Mouse (Mus musculus) G1E (cell line): Measurements from ENCODE around the gene Lrba. TPM values are rescaled to one million over a fixed set of nuclear protein-coding genes. Genes with fewer than 3 reads are reported as not detected.

Experiments used
- ATAC-seq: 2 replicates; pipeline ENCODE4 v1.8.0; 2016; ENCODE audit warnings: mild to moderate bottlenecking; ENCODE audit not compliant: insufficient number of reproducible peaks, poor library complexity, low FRiP score, severe bottlenecking; ENCODE audit errors: extremely low read depth
- DNase-seq: peaks from one replicate; pipeline ENCODE4 v3.0.0; 2012; ENCODE audit warnings: low spot score
- H3K27me3 ChIP-seq: 2 replicates; pipeline ENCODE4 v1.6.1; 2012; ENCODE audit warnings: mild to moderate bottlenecking, low read length, inconsistent platforms; ENCODE audit not compliant: insufficient read depth
- H3K36me3 ChIP-seq: replicated peaks from 2 replicates; pipeline ENCODE3; 2012; ENCODE audit warnings: mild to moderate bottlenecking, inconsistent platforms
- H3K4me1 ChIP-seq: 2 replicates; pipeline ENCODE4 v1.6.1; 2012; ENCODE audit warnings: low read depth, low read length, inconsistent platforms, mixed read lengths; ENCODE audit not compliant: insufficient read depth
- H3K4me3 ChIP-seq: 2 replicates; pipeline ENCODE4 v1.5.1; 2012; ENCODE audit warnings: low read depth, mild to moderate bottlenecking, inconsistent platforms, low read length, moderate library complexity, mixed read lengths
- H3K9me3 ChIP-seq: replicated peaks from 2 replicates; pipeline ENCODE4 v1.6.1; 2012; ENCODE audit warnings: inconsistent platforms
- CTCF ChIP-seq: IDR thresholded peaks from 2 replicates; pipeline ENCODE4 v1.5.1; 2012; ENCODE audit warnings: low read depth, low read length, inconsistent platforms, mixed read lengths
- GATA1 ChIP-seq: IDR thresholded peaks from 2 replicates; pipeline ENCODE4 v1.6.1; 2012; ENCODE audit warnings: borderline replicate concordance, low read length, inconsistent platforms, mixed read lengths
- GATA2 ChIP-seq: IDR thresholded peaks from 2 replicates; pipeline ENCODE4 v1.6.1; 2012; ENCODE audit warnings: low read depth, low read length, inconsistent platforms, borderline replicate concordance
- POLR2AphosphoS5 ChIP-seq: IDR thresholded peaks from 2 replicates; pipeline ENCODE4 v1.6.1; 2012; ENCODE audit warnings: low read depth, low read length, inconsistent platforms; ENCODE audit not compliant: insufficient replicate concordance
- TAL1 ChIP-seq: conservative IDR thresholded peaks from 2 replicates; pipeline ENCODE4 v1.6.1; 2012; ENCODE audit warnings: low read depth, low read length, inconsistent platforms, mixed read lengths
- polyA plus RNA-seq: library from polyadenylated mRNA; stranded (reverse); fragments of >175 nt; gene quantifications from 2 replicates; pipeline ENCODE4 v1.2.3, GENCODE M21; 2012
- total RNA-seq, 2 experiments: library from RNA; stranded (forward) in 1 of 2; stranded (reverse) in 1 of 2; fragments of 200-1000 nt in 1 of 2; fragments of >200 nt in 1 of 2; fragmentation: Nextera tagmentation in 1 of 2; gene quantifications; 2 replicates each; pipeline ENCODE4 v1.2.3; 2014 to 2017

Lrba gene
- total and polyA plus RNA-seq, 3 experiments: 6.1 to 34.4 (median 30.4) TPM

- DNase-seq (no peak), ATAC-seq (no peak)
- Histone ChIP-seq H3K4me1 (no peaks in the 10 kb centered on the region), H3K36me3 (no peaks in the 10 kb centered on the region), H3K4me3 (no peak overlapping the region), H3K27me3 (no peaks in the 10 kb centered on the region), H3K9me3 (no peaks in the 10 kb centered on the region)
- TF ChIP-seq GATA2 (no peak), GATA1 (no peak), TAL1 (no peak), POLR2AphosphoS5 (no peak), CTCF (no peak)
Measured at GRCm38 (mm10) chr3:86698947-86699346, 474.5 kb downstream of the Lrba start.

- TF ChIP-seq GATA2 (no peak), TAL1 (no peak), GATA1 (no peak), CTCF (no peak), POLR2AphosphoS5 (no peak)
- Histone ChIP-seq H3K9me3 (no peaks in the 10 kb centered on the region), H3K4me1 (no peaks in the 10 kb centered on the region), H3K36me3 (no peaks in the 10 kb centered on the region), H3K27me3 (no peaks in the 10 kb centered on the region), H3K4me3 (no peak overlapping the region)
- DNase-seq: no peak
- no peak for ATAC-seq
Measured at GRCm38 (mm10) chr3:86701163-86701563, 476.7 kb downstream of the Lrba start.

- DNase-seq: no peak
- Histone ChIP-seq H3K4me1 (no peaks in the 10 kb centered on the region), H3K4me3 (no peak overlapping the region), H3K36me3 (no peaks in the 10 kb centered on the region), H3K9me3 (no peaks in the 10 kb centered on the region), H3K27me3 (no peaks in the 10 kb centered on the region)
- no peak for TF ChIP-seq TAL1
- TF ChIP-seq POLR2AphosphoS5: no peak
- TF ChIP-seq CTCF: no peak
- no peak for TF ChIP-seq GATA1
- no peak for TF ChIP-seq GATA2
- ATAC-seq: no peak
Measured at GRCm38 (mm10) chr3:86709472-86709871, 485.0 kb downstream of the Lrba start.

DNA sequence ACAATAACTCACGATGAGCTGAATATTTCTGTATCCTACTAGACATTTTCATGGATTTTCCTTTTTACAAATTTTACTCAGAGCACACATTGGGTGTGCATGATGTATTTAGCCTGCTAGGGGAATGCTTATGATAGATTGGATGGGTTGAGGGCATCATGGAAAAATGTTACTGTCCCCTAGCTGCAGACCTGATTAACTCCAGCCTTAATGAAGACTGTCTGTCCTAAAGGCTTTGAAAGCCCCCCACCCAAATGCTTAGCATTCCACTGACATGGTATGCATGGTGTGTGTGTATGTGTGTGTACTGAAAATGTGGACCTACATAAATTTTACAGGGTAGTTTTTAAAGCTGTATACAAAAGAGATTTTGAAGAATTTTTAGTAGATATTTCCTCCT, 487.1 kb downstream of the Lrba start:
- DNase-seq: no peak
- H3K9me3 ChIP-seq: no peaks in the 10 kb centered on the region
- H3K36me3 ChIP-seq: no peaks in the 10 kb centered on the region
- H3K27me3 ChIP-seq: no peaks in the 10 kb centered on the region
- H3K4me1 ChIP-seq: no peaks in the 10 kb centered on the region
- no peak overlapping the region for H3K4me3 ChIP-seq
- no peak for ATAC-seq
- no peak for TF ChIP-seq TAL1
- no peak for TF ChIP-seq GATA2
- TF ChIP-seq GATA1: no peak
- no peak for TF ChIP-seq POLR2AphosphoS5
- no peak for TF ChIP-seq CTCF

- H3K4me3 ChIP-seq: no peak overlapping the region
- TF ChIP-seq POLR2AphosphoS5: no peak
- no peak for TF ChIP-seq GATA2
- TF ChIP-seq CTCF: no peak
- TF ChIP-seq GATA1: no peak
- TF ChIP-seq TAL1: no peak
- no peaks in the 10 kb centered on the region for H3K4me1 ChIP-seq
- no peak for DNase-seq
- H3K9me3 ChIP-seq: no peaks in the 10 kb centered on the region
- no peaks in the 10 kb centered on the region for H3K36me3 ChIP-seq
- ATAC-seq: no peak
- H3K27me3 ChIP-seq: no peaks in the 10 kb centered on the region
Measured at GRCm38 (mm10) chr3:86712758-86713157, 488.3 kb downstream of the Lrba start.

- no peak for DNase-seq
- H3K27me3 ChIP-seq: no peaks in the 10 kb centered on the region
- ATAC-seq: no peak
Measured at GRCm38 (mm10) chr3:86714446-86714845, 490.0 kb downstream of the Lrba start.

GRCm38 (mm10) chr3:86723415-86724298, 499.2 kb downstream of the Lrba start:
- ATAC-seq (no peak), DNase-seq (no peak)
- H3K4me3 ChIP-seq: no peak overlapping the region
- H3K27me3 ChIP-seq: no peaks in the 10 kb centered on the region
- no peaks in the 10 kb centered on the region for H3K36me3 ChIP-seq
- H3K9me3 ChIP-seq: no peaks in the 10 kb centered on the region
- no peak for TF ChIP-seq CTCF
- no peak for TF ChIP-seq POLR2AphosphoS5
- TF ChIP-seq TAL1: no peak
- no peak for TF ChIP-seq GATA2
- H3K4me1 ChIP-seq: no peaks in the 10 kb centered on the region

More at GRCm38 (mm10) chr3:86714446-86714845, 490.0 kb downstream of the Lrba start:
- TF ChIP-seq TAL1: no peak
- Histone ChIP-seq H3K9me3 (no peaks in the 10 kb centered on the region), H3K36me3 (no peaks in the 10 kb centered on the region), H3K4me3 (no peak overlapping the region), H3K4me1 (no peaks in the 10 kb centered on the region)
